Mouse (Mus musculus) kidney, embryonic 15.5 days (tissue): ENCODE results near the gene Plbd1. TPM values are rescaled to one million over a fixed set of nuclear protein-coding genes. Genes with fewer than 3 reads are reported as not detected.

Source experiments
- ATAC-seq: fragments of 200-750 bp; cut with Nextera tagmentation; replicated peaks from 2 replicates; pipeline ENCODE4 v1.8.0; 2017; ENCODE audit warnings: moderate TSS enrichment; ENCODE audit not compliant: low FRiP score
- H3K27ac ChIP-seq: fragments of 300-500 bp; sonication (generic); 2 replicates; pipeline ENCODE4 v1.5.1; 2015; ENCODE audit warnings: mild to moderate bottlenecking, inconsistent platforms
- H3K27me3 ChIP-seq: fragments of 300-500 bp; sonication (generic); 2 replicates; pipeline ENCODE4 v1.6.1; 2015; ENCODE audit warnings: inconsistent platforms
- H3K36me3 ChIP-seq: fragments of 300-500 bp; sonication (generic); 2 replicates; pipeline ENCODE4 v1.6.1; 2015; ENCODE audit warnings: inconsistent platforms
- H3K4me1 ChIP-seq: fragments of 300-500 bp; sonication (generic); 2 replicates; pipeline ENCODE4 v1.6.1; 2015; ENCODE audit warnings: inconsistent platforms
- H3K4me2 ChIP-seq: fragments of 300-500 bp; sonication (generic); 2 replicates; pipeline ENCODE4 v1.6.1; 2015; ENCODE audit warnings: moderate library complexity, mild to moderate bottlenecking, inconsistent platforms
- H3K4me3 ChIP-seq: fragments of 300-500 bp; sonication (generic); replicated peaks from 2 replicates; pipeline ENCODE4 v1.5.1; 2015; ENCODE audit warnings: mild to moderate bottlenecking, inconsistent platforms
- H3K9ac ChIP-seq: fragments of 300-500 bp; sonication (generic); 2 replicates; pipeline ENCODE4 v1.6.1; 2015; ENCODE audit warnings: mild to moderate bottlenecking, inconsistent platforms
- H3K9me3 ChIP-seq: fragments of 300-500 bp; sonication (generic); replicated peaks from 2 replicates; pipeline ENCODE4 v1.6.1; 2016; ENCODE audit warnings: inconsistent platforms
- WGBS: fragments of 180-500 bp; shearing (Covaris S2); methylation state at CpG from one replicate; pipeline ENCODE4 v1.1.7; 2015; ENCODE audit warnings: mixed read lengths; 5-methylcytosine and 5-hydroxymethylcytosine counted together
- polyA plus RNA-seq: library from polyadenylated mRNA; unstranded; fragments of >200 nt; fragmentation: Nextera tagmentation; extraction: Ambion mirVana; gene quantifications from 2 replicates; pipeline ENCODE4 v1.2.1, GENCODE M21; 2015

The Plbd1 gene
- 4.8 and 5.2 TPM in 2 replicates for polyA plus RNA-seq

DNA sequence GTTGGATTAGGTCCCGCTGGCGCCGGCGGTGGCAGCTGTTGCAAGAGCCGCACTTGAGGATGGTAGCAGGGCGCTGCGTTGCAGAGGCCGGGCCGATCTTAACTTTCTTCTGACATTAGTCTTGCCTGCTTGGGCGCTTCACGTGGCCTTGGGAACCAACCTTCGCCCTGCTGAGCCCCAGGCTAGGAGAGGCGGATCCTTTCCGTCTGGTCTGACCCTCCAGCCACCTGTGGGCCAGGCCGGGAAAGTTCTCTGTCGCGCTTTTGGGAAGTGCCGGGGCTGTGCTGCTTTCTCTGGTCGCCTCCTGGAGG lies at the start of gene Plbd1:
TSS of gene Plbd1 (minus strand) at position 223 of the 311 bp plus-strand sequence.
- Histone ChIP-seq H3K4me3 (peak within 1 kb of the TSS; percentile 43), H3K9me3 (no peaks in the 10 kb centered on the region), H3K4me2 (peak within 1 kb of the TSS; percentile 76), H3K27ac (no peak within 1 kb of the TSS), H3K27me3 (peaks cover 44% of the 10 kb centered on the region), H3K9ac (peak within 1 kb of the TSS; percentile 42), H3K36me3 (no peaks in the 10 kb centered on the region), H3K4me1 (peaks cover 13% of the 10 kb centered on the region)
- WGBS: 3% methylated on average over 19 of the region's 19 CpGs
- ATAC-seq: peak; percentile 20; the same call in 1 of the 2 replicates

DNA sequence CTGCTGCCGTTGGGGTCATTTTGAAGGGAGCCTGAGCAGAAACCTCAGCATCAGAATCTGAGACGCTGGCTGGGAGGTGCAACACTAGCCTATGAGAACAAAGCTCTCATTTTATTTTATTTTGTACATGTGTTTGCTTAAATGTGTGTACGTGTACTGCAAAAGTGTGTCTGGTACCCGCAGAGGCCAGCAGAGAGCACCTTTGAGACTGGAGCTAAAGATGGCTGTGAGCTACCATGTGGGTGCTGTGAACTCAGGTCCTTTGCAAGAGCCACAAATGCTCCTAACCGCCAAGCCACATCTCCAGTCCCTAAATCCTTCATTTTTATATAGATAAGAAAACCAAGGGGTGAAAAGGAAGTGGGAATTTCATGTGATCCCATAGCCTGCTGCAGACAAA lies 48.7 kb upstream of the Plbd1 start:
- H3K4me2 ChIP-seq: no peak overlapping the region
- H3K36me3 ChIP-seq: no peaks in the 10 kb centered on the region
- no peak overlapping the region for H3K4me3 ChIP-seq
- H3K27me3 ChIP-seq: no peaks in the 10 kb centered on the region
- H3K27ac ChIP-seq: no peak overlapping the region
- 91% methylated on average over 5 of the region's 5 CpGs for WGBS
- H3K9ac ChIP-seq: no peak overlapping the region
- H3K9me3 ChIP-seq: no peaks in the 10 kb centered on the region
- H3K4me1 ChIP-seq: no peaks in the 10 kb centered on the region
- no peak for ATAC-seq

DNA sequence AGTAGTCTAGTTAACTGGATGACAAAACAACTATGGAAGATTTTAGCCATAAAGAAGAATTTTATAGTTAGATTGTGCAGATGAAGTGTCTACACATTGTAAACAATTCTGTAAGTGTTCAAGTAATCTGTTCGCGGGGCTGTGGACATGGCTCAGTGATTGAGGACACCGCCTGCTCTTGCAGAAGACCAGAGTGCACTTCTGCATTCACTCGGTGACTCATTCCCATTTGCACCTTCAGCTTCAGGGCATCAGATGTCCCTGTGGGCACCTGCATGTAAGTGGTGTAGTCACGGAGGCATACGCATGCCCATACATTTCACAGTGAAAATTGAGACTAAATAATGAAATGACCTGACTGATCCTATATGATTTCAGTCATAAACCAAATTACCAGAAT lies 46.9 kb upstream of the Plbd1 start:
- Histone ChIP-seq H3K27ac (no peak overlapping the region), H3K4me2 (no peak overlapping the region), H3K4me1 (no peaks in the 10 kb centered on the region), H3K36me3 (no peaks in the 10 kb centered on the region), H3K9ac (no peak overlapping the region), H3K27me3 (no peaks in the 10 kb centered on the region), H3K4me3 (no peak overlapping the region), H3K9me3 (no peaks in the 10 kb centered on the region)
- WGBS: 87% methylated on average over 6 of the region's 6 CpGs
- ATAC-seq: no peak

DNA sequence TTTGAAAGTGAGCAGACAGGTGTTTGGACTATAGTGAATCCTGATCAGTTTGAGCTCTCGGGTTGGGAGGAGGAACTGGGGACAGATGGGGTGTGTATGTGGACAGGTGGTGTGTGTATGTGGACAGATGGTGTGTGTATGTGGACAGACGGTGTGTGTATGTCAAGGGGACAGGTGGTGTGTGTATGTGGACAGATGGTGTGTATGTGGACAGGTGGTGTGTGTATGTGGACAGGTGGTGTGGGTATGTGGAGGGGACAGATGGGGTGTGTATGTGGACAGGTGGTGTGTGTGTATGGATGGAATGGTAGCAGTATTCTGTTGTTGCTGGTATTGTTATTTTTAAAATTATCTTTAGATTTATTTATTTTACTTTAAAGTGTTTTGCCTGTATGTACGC lies 40.1 kb upstream of the Plbd1 start:
- WGBS: 88% methylated on average over 3 of the region's 3 CpGs
- 0 out of 2 replicates have a peak, but pooled peaks have one; percentile 40 for ATAC-seq
- Histone ChIP-seq H3K27ac (no peak overlapping the region), H3K4me3 (no peak overlapping the region), H3K9me3 (no peaks in the 10 kb centered on the region), H3K36me3 (no peaks in the 10 kb centered on the region), H3K27me3 (no peaks in the 10 kb centered on the region), H3K9ac (no peak overlapping the region), H3K4me1 (0 out of 2 replicates have a peak, but pooled peaks cover 2% of the 10 kb centered on the region), H3K4me2 (no peak overlapping the region)

DNA sequence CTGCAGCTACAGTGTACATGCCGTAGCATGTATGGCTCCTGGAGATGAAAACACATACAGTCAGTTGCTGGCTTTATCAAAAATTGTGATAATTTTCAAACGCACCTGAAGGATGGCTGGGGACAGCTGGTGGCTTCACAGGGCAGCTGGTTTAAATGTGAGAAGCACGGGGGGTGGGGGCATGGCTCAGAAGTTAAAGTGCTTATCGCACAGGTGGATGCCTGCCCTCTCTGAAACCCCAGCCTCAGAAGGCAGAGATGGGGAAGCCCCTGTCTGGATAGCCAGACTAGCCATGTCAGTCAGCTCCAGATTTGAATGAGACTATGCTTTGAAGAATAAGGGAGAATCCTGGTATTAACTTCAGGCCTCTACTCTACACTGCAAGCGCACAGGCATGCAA lies 39.5 kb upstream of the Plbd1 start:
- H3K9me3 ChIP-seq: no peaks in the 10 kb centered on the region
- no peak overlapping the region for H3K4me2 ChIP-seq
- H3K4me3 ChIP-seq: no peak overlapping the region
- WGBS: 85% methylated on average over 5 of the region's 5 CpGs
- H3K36me3 ChIP-seq: no peaks in the 10 kb centered on the region
- H3K27me3 ChIP-seq: no peaks in the 10 kb centered on the region
- no peak overlapping the region for H3K9ac ChIP-seq
- no peak for ATAC-seq
- H3K4me1 ChIP-seq: 0 out of 2 replicates have a peak, but pooled peaks cover 2% of the 10 kb centered on the region
- no peak overlapping the region for H3K27ac ChIP-seq

DNA sequence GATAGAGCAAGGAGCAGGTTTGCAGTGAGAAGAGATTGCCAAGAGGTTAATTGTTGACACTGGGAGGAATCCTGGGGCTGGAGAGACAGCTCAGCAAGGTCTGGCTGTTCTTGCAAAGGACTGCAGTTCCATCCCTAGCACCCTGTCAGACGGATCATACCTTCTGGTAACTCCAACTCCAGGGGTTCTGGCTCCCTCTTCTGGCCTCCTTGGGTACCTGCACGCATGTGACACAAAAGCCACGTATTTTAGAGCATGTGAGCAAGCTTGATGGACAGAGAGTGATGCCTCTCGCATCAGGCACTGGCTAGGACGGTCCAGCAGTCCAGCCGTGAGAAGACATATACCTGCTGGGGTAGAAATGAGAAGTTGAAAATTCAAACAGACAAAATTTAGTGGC lies 29.6 kb upstream of the Plbd1 start:
- no peaks in the 10 kb centered on the region for H3K36me3 ChIP-seq
- H3K27ac ChIP-seq: no peak overlapping the region
- 92% methylated on average over 6 of the region's 6 CpGs for WGBS
- no peak for ATAC-seq
- H3K9ac ChIP-seq: no peak overlapping the region
- H3K9me3 ChIP-seq: no peaks in the 10 kb centered on the region
- H3K4me3 ChIP-seq: no peak overlapping the region
- H3K27me3 ChIP-seq: no peaks in the 10 kb centered on the region
- H3K4me2 ChIP-seq: no peak overlapping the region
- 0 out of 2 replicates have a peak, but pooled peaks cover 2% of the 10 kb centered on the region for H3K4me1 ChIP-seq

DNA sequence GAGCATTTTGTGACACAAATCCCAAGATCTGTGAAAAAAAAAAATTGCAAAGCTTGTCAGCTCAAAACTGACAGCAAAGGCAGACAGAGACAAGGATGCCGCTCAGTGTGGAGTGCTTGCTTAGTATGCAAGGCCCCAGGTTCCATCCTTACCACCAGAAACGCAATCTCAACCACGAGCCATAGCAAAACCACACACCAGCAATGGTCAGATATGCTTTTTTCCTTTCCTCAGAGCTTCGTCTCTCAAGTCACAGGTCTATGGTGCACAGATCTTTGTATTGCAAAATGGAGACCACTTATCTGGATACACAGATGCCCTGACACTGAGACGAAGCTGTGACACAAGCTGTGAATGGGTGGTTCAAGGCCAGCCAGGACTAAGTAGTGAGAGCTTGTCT lies 28.8 kb upstream of the Plbd1 start:
- H3K27ac ChIP-seq: no peak overlapping the region
- WGBS: 90% methylated on average over 5 of the region's 5 CpGs

DNA sequence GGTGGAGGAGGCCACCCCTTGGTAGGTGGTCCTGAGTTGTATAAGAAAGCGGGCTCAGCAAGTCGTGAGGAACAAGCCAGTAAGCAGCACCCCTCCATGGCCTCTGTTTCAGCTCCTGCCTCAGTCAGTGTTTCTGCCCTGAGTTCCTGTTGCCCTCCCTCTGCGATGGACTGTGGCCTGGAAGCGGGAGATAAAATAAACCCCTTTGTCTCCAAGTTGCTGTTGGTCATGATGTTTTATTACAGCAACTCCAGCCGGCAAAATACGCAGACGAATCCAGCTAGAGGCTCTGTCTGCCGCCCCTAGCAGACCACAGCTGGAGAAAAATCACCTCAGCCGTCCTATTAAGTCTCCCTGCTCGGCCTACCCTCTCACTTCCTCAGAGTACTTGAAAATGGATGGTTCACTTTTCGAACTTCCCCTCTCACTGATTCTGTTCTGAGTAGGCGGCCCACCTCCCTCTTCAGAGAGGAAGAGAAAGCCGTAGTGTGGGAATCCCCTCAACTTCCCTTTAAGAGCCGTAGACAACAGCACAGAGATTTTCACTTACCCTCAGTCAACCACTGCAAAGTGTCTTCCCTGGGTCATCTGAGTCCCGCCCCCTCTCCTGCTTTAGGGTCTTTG lies 28.2 kb upstream of the Plbd1 start:
- no peak; the same call in 1 of the 2 replicates for ATAC-seq
- no peaks in the 10 kb centered on the region for H3K27me3 ChIP-seq
- no peaks in the 10 kb centered on the region for H3K36me3 ChIP-seq
- WGBS: 55% methylated on average over 15 of the region's 15 CpGs
- H3K9me3 ChIP-seq: no peaks in the 10 kb centered on the region
- H3K27ac ChIP-seq: no peak overlapping the region
- H3K4me3 ChIP-seq: no peak overlapping the region
- no peak overlapping the region for H3K4me2 ChIP-seq
- H3K9ac ChIP-seq: no peak overlapping the region
- H3K4me1 ChIP-seq: peaks cover 6% of the 10 kb centered on the region; the same call in 1 of the 2 replicates

More for the DNA sequence above, 28.8 kb upstream of the Plbd1 start:
- Histone ChIP-seq H3K9me3 (no peaks in the 10 kb centered on the region), H3K9ac (no peak overlapping the region), H3K4me1 (0 out of 2 replicates have a peak, but pooled peaks cover 2% of the 10 kb centered on the region), H3K36me3 (no peaks in the 10 kb centered on the region), H3K27me3 (no peaks in the 10 kb centered on the region), H3K4me2 (no peak overlapping the region), H3K4me3 (no peak overlapping the region)
- no peak for ATAC-seq

DNA sequence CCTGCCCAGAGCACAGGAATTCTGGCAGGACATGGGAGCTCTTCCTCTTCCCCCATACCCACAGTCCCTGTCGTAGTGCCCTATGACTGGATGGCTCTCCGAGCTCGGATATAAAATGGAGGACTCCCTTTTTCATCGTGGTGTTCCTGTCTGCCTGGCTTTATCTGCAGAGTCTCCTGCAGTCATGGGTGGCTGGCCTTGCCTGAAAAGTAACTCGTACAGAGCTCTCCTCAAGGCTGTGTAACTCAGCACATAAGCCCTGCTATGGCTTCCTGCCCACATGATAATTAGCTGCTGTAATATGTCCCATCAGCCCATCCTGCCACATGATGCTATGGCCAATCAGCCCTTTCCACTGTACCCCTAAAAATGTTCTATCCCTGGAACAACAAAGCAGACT lies 23.7 kb upstream of the Plbd1 start:
- 39% methylated on average over 5 of the region's 5 CpGs for WGBS
- peak; percentile 60; the same call in 1 of the 2 replicates for ATAC-seq

DNA sequence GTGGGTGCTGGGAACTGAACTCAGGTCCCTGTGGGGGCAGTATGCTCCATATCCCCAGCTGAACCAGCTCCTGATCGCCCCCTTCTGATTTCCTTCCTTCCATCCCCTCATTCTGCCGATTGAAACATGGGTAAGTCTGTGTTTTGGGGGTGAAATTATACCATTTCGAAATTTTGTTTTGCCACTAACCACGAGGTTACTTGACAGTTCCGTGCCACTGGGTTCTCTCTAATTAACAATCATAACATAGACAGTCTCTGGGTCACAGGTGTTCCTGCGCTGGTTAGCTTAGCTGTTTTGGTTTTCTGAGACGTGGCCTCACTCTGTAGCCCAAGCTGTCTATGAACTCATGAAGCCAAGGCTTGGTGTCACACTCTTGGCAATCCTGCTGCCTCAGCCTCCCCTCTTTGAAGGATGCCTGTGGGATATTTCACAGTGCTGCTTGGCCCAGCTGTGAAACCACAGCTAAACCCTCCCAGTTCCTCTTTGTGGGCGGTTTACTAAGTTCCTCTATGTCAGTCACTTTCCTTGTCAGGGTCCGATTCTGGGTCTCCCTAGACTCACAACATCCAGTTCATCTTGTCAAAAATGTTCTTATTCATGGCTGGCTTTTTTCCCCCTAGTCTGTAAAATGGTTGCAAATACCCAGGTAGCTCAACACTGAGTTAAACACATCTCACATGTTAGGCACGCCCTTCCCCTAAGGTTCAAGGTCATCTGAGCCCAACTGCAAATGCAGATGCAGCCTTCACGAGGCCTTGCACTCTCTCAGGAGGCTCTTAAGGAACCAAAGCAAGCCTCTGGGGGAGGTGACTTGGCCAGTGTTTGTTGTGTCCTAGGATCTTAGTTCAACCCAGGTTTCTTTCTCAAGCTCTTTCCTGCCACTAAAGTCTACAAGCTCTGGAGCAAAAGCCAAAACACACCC lies 21.9 kb upstream of the Plbd1 start:
- Histone ChIP-seq H3K36me3 (no peaks in the 10 kb centered on the region), H3K27me3 (no peaks in the 10 kb centered on the region), H3K9me3 (no peaks in the 10 kb centered on the region), H3K4me3 (no peak overlapping the region), H3K4me1 (peaks cover 4% of the 10 kb centered on the region; the same call in 1 of the 2 replicates), H3K4me2 (no peak overlapping the region), H3K9ac (no peak overlapping the region), H3K27ac (no peak overlapping the region)
- WGBS: 86% methylated on average over 11 of the region's 11 CpGs
- no peak for ATAC-seq

More for the DNA sequence above, 23.7 kb upstream of the Plbd1 start:
- no peak overlapping the region for H3K4me3 ChIP-seq
- H3K36me3 ChIP-seq: no peaks in the 10 kb centered on the region
- no peaks in the 10 kb centered on the region for H3K27me3 ChIP-seq
- H3K4me2 ChIP-seq: peak overlapping the region; percentile 21; the same call in 1 of the 2 replicates
- H3K9ac ChIP-seq: no peak overlapping the region
- H3K4me1 ChIP-seq: peaks cover 6% of the 10 kb centered on the region; the same call in 1 of the 2 replicates
- H3K9me3 ChIP-seq: no peaks in the 10 kb centered on the region
- no peak overlapping the region for H3K27ac ChIP-seq

DNA sequence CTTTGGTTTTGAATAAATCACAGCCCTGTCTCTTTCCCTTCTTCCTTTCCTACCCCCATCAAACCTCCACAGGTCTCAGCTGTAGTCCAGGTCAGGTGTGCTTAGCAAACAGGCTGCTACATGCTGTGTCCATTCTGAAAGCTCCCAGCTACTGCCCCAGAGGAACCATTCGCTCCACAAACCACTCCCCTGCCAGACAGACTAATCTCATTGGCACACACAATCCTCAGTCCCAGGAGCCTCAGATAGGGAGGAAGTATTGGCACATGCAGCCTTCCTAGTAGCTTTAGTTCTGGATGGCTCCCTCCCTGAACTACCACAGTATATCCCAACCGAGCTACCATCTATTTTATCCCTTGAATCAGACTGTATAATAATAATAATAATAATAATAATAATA lies 17.7 kb upstream of the Plbd1 start:
- Histone ChIP-seq H3K9me3 (no peaks in the 10 kb centered on the region), H3K4me3 (no peak overlapping the region), H3K27ac (no peak overlapping the region), H3K9ac (no peak overlapping the region), H3K4me2 (no peak overlapping the region), H3K36me3 (no peaks in the 10 kb centered on the region), H3K27me3 (no peaks in the 10 kb centered on the region), H3K4me1 (no peaks in the 10 kb centered on the region)
- WGBS: 53% methylated on average over 2 of the region's 2 CpGs
- ATAC-seq: no peak

DNA sequence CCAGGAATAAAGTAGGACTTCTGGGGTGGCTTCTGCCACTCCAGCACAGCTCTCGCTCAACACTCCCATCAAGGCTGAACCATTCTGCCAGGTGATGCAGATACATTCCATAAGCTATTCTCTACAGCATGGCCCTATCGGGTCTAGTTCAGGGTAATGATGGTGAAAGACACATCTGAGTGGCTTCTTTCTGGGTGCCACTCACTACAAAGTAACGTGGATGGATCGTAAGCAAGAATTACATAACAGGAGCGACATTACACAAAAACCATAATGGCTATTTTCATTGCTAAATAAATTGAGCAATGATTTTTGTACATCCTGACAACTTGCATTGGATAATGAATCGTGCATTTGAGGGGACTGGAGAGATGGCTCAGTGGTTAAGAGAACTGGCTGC lies 13.2 kb upstream of the Plbd1 start:
- Histone ChIP-seq H3K27me3 (no peaks in the 10 kb centered on the region), H3K4me2 (no peak overlapping the region), H3K9ac (no peak overlapping the region), H3K9me3 (peaks cover 7% of the 10 kb centered on the region; the same call in 1 of the 2 replicates), H3K27ac (no peak overlapping the region), H3K36me3 (no peaks in the 10 kb centered on the region), H3K4me1 (peaks cover 5% of the 10 kb centered on the region; the same call in 1 of the 2 replicates), H3K4me3 (no peak overlapping the region)
- 93% methylated on average over 6 of the region's 6 CpGs for WGBS
- ATAC-seq: no peak
